Mouse (Mus musculus) liver, embryonic 14.5 days (tissue): ENCODE data around the gene Gpat3.

ENCODE experiments used
- CTCF ChIP-seq: IDR thresholded peaks from 2 replicates; pipeline ENCODE4 v1.5.1; 2016; ENCODE audit warnings: antibody characterized with exemption, low read depth, control low read depth
- EP300 ChIP-seq: IDR thresholded peaks from 2 replicates; pipeline ENCODE4 v1.6.1; 2016; ENCODE audit warnings: antibody characterized with exemption, low read depth

- TF ChIP-seq EP300: no peak
- no peak for TF ChIP-seq CTCF
Observed at GRCm38 (mm10) chr5:100908478-100908877, 63.0 kb downstream of the Gpat3 start.
